Mouse (Mus musculus) embryonic facial prominence, embryonic 10.5 days (tissue): ENCODE results near the gene Macf1. TPM values are rescaled to one million over a fixed set of nuclear protein-coding genes. Genes with fewer than 3 reads are reported as not detected.
A peak's percentile ranks its signal among the peaks of the same experiment; 100 is the strongest.
"Not testable (repeated sequence)": the region's sequence is repeated elsewhere in the genome, so short reads cannot be mapped to it uniquely, and the experiment has no call there.

ENCODE experiments used
- DNase-seq: peaks from one replicate; pipeline ENCODE4 v3.0.0-alpha.2; 2017; ENCODE audit warnings: low spot score
- H3K27ac ChIP-seq: fragments of 300-500 bp; sonication (generic); replicated peaks from 2 replicates; pipeline ENCODE4 v1.5.1; 2016; ENCODE audit warnings: mild to moderate bottlenecking
- H3K27me3 ChIP-seq: fragments of 300-500 bp; sonication (generic); replicated peaks from 2 replicates; pipeline ENCODE4 v1.6.1; 2016; ENCODE audit warnings: low read depth, mild to moderate bottlenecking; ENCODE audit not compliant: poor library complexity, severe bottlenecking
- H3K36me3 ChIP-seq: fragments of 300-500 bp; sonication (generic); replicated peaks from 2 replicates; pipeline ENCODE4 v1.6.1; 2016; ENCODE audit warnings: mild to moderate bottlenecking, moderate library complexity
- H3K4me1 ChIP-seq: fragments of 300-500 bp; sonication (generic); 2 replicates; pipeline ENCODE4 v1.6.1; 2016
- H3K4me3 ChIP-seq: fragments of 300-500 bp; sonication (generic); 2 replicates; pipeline ENCODE4 v1.5.1; 2016; ENCODE audit warnings: mild to moderate bottlenecking, moderate library complexity
- H3K9me3 ChIP-seq: fragments of 300-500 bp; sonication (generic); 2 replicates; pipeline ENCODE4 v1.6.1; 2016; ENCODE audit warnings: mild to moderate bottlenecking
- WGBS: fragments of 180-500 bp; shearing (Covaris S2); methylation state at CpG from one replicate; pipeline ENCODE4 v1.1.7; 2016; 5-methylcytosine and 5-hydroxymethylcytosine counted together
- polyA plus RNA-seq: library from polyadenylated mRNA; unstranded; fragments of >200 nt; fragmentation: Nextera tagmentation; extraction: Ambion mirVana; gene quantifications from 2 replicates; pipeline ENCODE4 v1.2.1, GENCODE M21; 2016

The Macf1 gene
- polyA plus RNA-seq, 1 experiment from 2014 or later = 47.4 TPM

DNA sequence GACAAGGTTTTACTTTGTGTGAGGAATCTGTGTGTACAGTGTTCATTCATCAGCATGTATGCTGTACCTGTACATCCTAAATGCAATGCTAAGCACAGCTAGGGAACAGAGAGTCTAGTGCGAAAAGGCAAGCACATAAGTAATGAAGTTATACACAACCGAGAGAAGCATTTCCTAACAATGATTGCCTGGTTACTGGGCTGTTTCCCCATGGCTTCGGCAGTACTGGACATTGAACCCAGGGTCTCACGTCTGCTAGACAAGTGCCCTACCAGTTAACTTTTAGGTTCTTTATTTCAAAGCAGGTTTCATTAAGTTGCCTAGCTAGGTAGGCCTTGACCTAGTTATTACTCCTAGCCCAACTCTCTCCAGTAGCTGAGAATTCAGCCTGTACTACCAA, 36.5 kb downstream of the Macf1 start:
- H3K4me1 ChIP-seq = 0 out of 2 replicates have a peak, but pooled peaks cover 2% of the 10 kb centered on the region
- DNase-seq = no peak
- 92% methylated on average over 4 of the region's 4 CpGs for WGBS
- H3K4me3 ChIP-seq = no peak overlapping the region
- no peaks in the 10 kb centered on the region for H3K27me3 ChIP-seq
- no peaks in the 10 kb centered on the region for H3K9me3 ChIP-seq
- H3K36me3 ChIP-seq = peaks cover 30% of the 10 kb centered on the region
- no peak overlapping the region for H3K27ac ChIP-seq

DNA sequence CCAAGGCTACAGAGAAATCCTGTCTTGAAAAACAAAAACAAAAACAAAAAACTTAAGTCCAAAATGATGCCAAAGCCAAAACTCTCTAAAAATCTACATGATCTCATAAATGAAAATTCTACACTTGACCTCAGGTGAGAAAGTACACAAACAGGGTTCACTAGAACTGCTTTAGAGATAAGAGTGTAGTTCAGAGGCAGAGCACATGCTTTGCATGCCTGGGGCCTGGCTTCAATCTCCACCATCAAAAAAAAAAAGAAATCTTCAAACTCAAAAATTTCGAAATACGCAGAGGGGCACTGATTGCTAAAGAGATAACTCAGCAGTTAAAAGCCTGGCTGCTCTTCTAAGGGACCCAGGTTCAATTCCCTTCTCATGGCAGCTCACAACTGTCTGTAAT, 37.1 kb downstream of the Macf1 start:
- H3K4me3 ChIP-seq = no peak overlapping the region
- 91% methylated on average over 2 of the region's 2 CpGs for WGBS
- H3K4me1 ChIP-seq = 0 out of 2 replicates have a peak, but pooled peaks cover 2% of the 10 kb centered on the region
- DNase-seq = no peak
- H3K9me3 ChIP-seq = no peaks in the 10 kb centered on the region
- H3K36me3 ChIP-seq = peaks cover 30% of the 10 kb centered on the region
- H3K27ac ChIP-seq = no peak overlapping the region
- no peaks in the 10 kb centered on the region for H3K27me3 ChIP-seq

DNA sequence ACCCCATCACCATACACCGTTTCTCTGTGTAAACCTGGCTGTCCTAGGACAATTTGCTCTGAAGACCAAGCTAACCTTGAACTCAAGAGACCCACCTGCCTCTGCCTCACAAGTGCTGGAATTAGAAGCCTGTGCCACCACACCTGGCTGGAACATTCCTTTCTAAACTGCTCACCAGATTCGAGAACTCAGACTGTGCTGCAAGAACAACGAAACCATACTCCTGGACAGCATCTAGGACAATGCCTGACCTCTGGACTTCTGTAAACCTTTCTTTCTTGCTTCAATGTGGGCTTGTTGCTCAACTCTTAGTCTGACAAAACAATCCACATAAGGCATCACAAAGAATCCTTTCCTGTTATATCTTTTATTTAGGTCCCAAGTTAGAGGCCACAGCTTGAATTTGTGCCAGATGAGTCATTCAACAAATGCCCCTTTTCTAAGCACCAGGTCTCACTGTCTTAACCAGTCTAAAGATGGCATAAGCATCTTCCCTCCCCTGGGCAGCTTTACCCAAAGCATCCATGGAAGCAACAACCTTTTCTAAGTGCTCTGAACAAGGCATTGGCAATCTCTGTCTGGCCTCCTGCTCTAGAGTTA, 38.8 kb downstream of the Macf1 start:
- 92% methylated on average over 3 of the region's 3 CpGs for WGBS
- peaks cover 21% of the 10 kb centered on the region for H3K36me3 ChIP-seq

DNA sequence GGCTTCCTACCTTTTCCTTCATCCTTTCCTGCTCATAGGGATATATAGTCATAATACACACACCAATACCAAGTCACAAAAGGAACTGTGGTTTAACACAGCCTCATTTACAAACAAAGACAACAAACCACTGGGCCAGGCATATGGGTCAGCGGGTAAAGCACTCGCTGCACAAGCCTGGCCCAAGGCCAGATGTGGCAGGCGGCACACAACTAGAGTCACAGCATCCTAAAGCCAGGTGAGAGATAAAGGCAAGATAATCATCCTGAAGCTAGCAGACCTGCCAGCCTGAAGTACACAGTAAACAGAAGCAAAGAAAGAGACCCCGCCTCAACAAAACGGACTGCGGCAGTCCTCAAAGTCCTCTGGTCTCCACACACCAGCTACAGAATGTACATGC, 40.6 kb downstream of the Macf1 start:
- H3K9me3 ChIP-seq = no peaks in the 10 kb centered on the region
- WGBS = 93% methylated on average over 6 of the region's 6 CpGs
- H3K27me3 ChIP-seq = no peaks in the 10 kb centered on the region
- DNase-seq = no peak
- peaks cover 26% of the 10 kb centered on the region for H3K36me3 ChIP-seq
- H3K27ac ChIP-seq = no peak overlapping the region
- H3K4me1 ChIP-seq = no peaks in the 10 kb centered on the region
- H3K4me3 ChIP-seq = no peak overlapping the region

More for the DNA sequence above, 38.8 kb downstream of the Macf1 start:
- no peak overlapping the region for H3K4me3 ChIP-seq
- DNase-seq = no peak
- no peaks in the 10 kb centered on the region for H3K4me1 ChIP-seq
- H3K9me3 ChIP-seq = no peaks in the 10 kb centered on the region
- H3K27ac ChIP-seq = no peak overlapping the region
- no peaks in the 10 kb centered on the region for H3K27me3 ChIP-seq

DNA sequence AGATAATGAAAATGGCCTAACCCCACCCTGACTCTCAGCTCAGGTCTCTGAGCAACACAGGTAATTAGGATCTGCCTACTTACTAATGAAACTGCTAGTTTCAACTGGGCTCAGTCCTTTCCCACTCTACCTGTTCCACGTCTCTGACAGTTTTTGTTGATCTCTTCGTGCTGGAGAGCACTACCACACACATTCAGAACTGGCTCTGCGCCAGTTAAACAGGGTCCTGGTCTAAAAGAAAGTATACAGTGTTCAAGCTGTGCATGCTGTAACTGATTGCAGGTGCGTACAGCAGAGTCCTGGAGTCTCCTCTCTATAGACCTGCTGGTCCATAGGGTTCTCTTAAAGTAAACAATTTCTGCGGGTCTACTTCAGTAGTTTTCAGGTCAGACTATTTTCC, 41.3 kb downstream of the Macf1 start:
- Histone ChIP-seq H3K9me3 (0 out of 2 replicates have a peak, but pooled peaks cover 4% of the 10 kb centered on the region), H3K27ac (no peak overlapping the region), H3K36me3 (peaks cover 30% of the 10 kb centered on the region), H3K27me3 (no peaks in the 10 kb centered on the region), H3K4me1 (no peaks in the 10 kb centered on the region), H3K4me3 (no peak overlapping the region)
- no peak for DNase-seq
- WGBS = 89% methylated on average over 5 of the region's 5 CpGs

DNA sequence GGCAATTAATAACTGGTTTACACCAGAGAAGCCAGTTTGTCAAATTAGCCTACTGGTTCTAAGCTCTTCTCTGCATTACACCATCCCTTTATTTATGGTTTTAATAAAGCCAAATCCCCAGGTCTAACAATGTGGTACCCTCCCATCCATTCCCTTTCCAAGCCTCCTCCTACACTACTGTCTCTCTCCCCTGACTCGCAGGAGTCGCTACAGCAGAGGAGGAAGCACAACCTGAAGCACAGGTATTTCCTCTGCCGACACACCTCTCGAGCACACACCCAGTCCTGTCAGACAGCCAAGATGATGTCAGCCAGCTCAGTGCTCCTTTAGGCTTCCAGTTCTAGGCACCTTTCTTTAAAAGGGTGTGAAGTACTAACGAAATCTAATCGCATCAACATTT, 47.0 kb downstream of the Macf1 start:
- Histone ChIP-seq H3K27ac (no peak overlapping the region), H3K4me1 (peaks cover 12% of the 10 kb centered on the region), H3K4me3 (no peak overlapping the region), H3K36me3 (peaks cover 21% of the 10 kb centered on the region), H3K27me3 (no peaks in the 10 kb centered on the region), H3K9me3 (0 out of 2 replicates have a peak, but pooled peaks cover 4% of the 10 kb centered on the region)
- WGBS = 92% methylated on average over 6 of the region's 6 CpGs
- DNase-seq = no peak

DNA sequence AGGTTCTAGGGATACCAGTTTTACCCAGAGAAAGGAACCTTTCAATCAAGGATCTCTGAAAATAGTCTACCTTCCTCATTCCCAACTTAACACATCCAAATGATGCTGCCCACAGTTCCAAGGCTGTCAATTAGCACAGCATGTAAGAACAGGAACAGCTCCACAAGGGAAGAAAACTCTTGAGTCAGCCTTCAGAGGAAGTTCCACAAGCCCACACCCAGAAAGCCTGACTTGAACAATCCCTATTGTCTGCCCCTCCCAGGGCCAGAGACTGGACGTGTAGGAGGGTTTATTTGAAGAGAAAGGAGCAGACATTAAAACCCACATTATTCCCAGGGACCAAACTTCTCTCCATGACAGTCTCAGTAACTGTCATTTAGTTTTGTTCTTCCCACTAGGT, 48.7 kb downstream of the Macf1 start:
- Histone ChIP-seq H3K36me3 (peaks cover 20% of the 10 kb centered on the region), H3K27ac (no peak overlapping the region), H3K27me3 (no peaks in the 10 kb centered on the region), H3K4me3 (no peak overlapping the region), H3K9me3 (0 out of 2 replicates have a peak, but pooled peaks cover 4% of the 10 kb centered on the region), H3K4me1 (peaks cover 12% of the 10 kb centered on the region)
- no peak for DNase-seq
- 21% methylated on average over 1 of the region's 1 CpGs for whole genome bisulfite sequencing

DNA sequence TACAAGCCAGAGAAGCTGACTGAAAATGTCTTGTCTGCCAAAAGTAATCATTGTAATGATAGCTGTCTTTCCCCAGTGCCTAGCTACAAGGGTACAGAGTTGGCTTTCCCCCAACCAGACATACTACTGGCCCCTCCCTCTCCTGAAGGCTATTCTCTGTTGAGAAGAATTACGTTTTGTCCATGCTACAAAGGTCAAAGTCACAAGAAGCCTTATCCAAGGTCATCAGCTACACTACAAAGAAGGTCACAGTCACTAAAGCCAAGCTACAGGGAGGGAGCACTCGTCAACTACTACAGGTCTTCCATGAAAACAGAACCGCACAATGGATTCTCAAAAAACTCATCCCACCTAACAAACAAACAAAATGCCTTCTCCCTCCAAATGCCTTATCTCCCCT, 49.7 kb downstream of the Macf1 start:
- no peak for DNase-seq
- no peaks in the 10 kb centered on the region for H3K27me3 ChIP-seq
- H3K9me3 ChIP-seq = 0 out of 2 replicates have a peak, but pooled peaks cover 4% of the 10 kb centered on the region
- 77% methylated on average over 3 of the region's 3 CpGs for WGBS
- peaks cover 12% of the 10 kb centered on the region for H3K4me1 ChIP-seq
- H3K4me3 ChIP-seq = no peak overlapping the region
- H3K27ac ChIP-seq = no peak overlapping the region
- H3K36me3 ChIP-seq = peaks cover 16% of the 10 kb centered on the region

DNA sequence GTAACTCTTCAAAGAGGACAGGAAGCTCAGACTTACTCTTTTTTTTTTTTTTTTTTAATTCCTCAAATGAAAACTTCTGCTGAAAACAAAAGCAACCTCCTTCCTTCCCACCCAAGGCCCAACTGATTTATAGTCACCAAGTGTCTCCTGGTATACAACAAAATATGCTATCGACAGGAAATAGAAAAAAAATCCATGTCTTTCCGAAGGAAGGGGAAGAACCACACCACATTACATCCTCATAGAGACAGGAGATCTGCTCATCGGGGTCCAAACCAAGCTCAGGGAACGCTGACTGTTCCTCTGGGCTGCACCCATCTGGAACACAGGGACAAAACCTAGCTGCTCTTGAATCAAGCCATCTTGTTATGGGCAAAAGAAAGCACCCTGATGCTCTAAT, 50.3 kb downstream of the Macf1 start:
- Histone ChIP-seq H3K36me3 (peaks cover 16% of the 10 kb centered on the region), H3K4me3 (no peak overlapping the region), H3K4me1 (peaks cover 12% of the 10 kb centered on the region), H3K27ac (peak overlapping the region; percentile 19; the same call in 1 of the 2 replicates), H3K27me3 (no peaks in the 10 kb centered on the region), H3K9me3 (0 out of 2 replicates have a peak, but pooled peaks cover 4% of the 10 kb centered on the region)
- no peak for DNase-seq
- WGBS = 91% methylated on average over 4 of the region's 4 CpGs

DNA sequence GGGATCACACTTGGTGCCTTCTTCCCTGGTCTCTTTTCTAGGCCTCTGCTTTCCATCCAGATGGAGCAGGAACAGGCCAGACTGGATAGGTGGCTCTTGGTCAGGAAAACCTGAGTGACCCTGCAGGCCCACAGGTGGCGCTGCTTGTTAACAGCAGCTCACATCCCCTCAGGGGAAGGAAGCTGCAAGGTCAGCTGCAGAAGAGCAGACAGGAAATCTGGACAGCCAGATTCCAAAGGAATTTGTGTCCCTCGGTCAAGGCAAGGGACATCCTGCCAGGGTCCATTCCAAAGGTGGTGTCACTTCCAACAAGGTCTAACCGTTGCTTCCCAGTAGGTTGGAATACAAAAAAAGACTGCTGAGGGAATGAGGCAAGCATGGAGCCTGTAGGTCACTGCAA, 50.8 kb downstream of the Macf1 start:
- 0 out of 2 replicates have a peak, but pooled peaks cover 4% of the 10 kb centered on the region for H3K9me3 ChIP-seq
- H3K4me3 ChIP-seq = no peak overlapping the region
- WGBS = 13% methylated on average over 3 of the region's 3 CpGs

DNA sequence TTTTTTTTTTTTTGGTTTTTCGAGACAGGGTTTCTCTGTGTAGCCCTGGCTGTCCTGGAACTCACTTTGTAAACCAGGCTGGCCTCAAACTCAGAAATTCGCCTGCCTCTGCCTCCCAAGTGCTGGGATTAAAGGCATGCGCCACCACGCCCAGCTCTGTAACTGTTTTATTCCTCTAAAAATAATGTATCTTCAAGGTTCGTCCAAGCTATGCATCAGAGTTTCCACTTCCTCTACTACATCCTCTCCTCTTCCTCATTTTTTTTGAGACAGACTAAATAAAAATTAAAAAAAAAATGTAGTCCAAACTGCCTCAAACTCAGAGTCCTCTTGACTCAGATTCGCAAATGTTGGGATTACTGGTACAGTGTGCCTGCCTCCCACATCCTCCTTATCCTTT, 52.0 kb downstream of the Macf1 start:
- H3K4me1 ChIP-seq = peaks cover 12% of the 10 kb centered on the region
- 97% methylated on average over 5 of the region's 6 CpGs for WGBS
- not testable (repeated sequence) for DNase-seq, H3K36me3 ChIP-seq, H3K27me3 ChIP-seq, H3K27ac ChIP-seq, H3K4me3 ChIP-seq, H3K9me3 ChIP-seq

More for the DNA sequence above, 50.8 kb downstream of the Macf1 start:
- peaks cover 12% of the 10 kb centered on the region for H3K4me1 ChIP-seq
- H3K27ac ChIP-seq = peak overlapping the region; percentile 19; the same call in 1 of the 2 replicates
- DNase-seq = peak; percentile 68
- peaks cover 11% of the 10 kb centered on the region for H3K36me3 ChIP-seq
- H3K27me3 ChIP-seq = no peaks in the 10 kb centered on the region

DNA sequence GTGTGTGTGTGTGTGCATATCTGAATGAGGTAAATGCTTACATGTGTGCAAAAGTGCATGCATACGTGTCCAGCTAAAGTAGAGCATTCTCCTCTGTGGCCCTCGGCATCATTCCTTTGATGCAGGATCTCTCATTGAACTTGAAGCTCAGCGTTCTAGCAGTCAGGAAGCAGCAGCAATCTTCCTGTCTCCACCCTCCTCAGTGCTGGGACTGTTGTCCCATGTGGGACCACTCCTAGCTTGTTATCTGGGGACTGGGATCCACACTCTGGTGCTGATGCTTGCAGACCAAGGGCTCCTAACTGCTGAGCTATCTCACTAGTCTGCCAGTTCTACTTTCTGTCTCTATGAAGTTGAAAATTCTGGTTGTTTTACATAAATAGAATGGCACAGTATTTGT, 52.5 kb downstream of the Macf1 start:
- Histone ChIP-seq H3K4me1 (peaks cover 12% of the 10 kb centered on the region), H3K36me3 (peaks cover 7% of the 10 kb centered on the region), H3K9me3 (no peaks in the 10 kb centered on the region), H3K27ac (no peak overlapping the region), H3K27me3 (no peaks in the 10 kb centered on the region), H3K4me3 (no peak overlapping the region)
- no peak for DNase-seq
- WGBS = 79% methylated on average over 3 of the region's 3 CpGs

DNA sequence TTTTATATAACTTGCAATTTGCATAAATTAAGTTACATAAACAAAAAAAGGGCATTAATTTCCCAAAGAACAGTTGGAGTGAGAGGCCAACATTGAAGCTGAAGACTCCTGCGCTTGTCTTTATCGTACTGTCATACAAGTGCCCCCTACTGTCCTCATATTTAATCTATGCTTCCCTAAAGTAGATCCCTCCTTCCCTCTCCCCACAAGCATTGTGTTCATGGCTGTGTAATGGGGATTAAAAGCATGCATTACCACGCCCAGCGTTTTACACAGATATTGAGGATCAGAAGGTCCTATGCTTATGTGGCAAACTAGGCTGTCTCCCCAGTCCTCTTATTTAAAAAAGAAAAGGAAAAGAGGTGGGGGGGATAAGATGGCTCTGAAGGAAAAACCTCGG, 56.5 kb downstream of the Macf1 start:
- 82% methylated on average over 5 of the region's 5 CpGs for WGBS
- Histone ChIP-seq H3K4me1 (peaks cover 19% of the 10 kb centered on the region), H3K27ac (no peak overlapping the region), H3K9me3 (no peaks in the 10 kb centered on the region), H3K4me3 (no peak overlapping the region), H3K27me3 (no peaks in the 10 kb centered on the region), H3K36me3 (peaks cover 7% of the 10 kb centered on the region)
- DNase-seq = no peak
